Mouse (Mus musculus) forelimb bud, embryonic 11.5 days (tissue): Measurements from ENCODE around the gene Mettl23.
"Not testable (repeated sequence)": the region's sequence is repeated elsewhere in the genome, so short reads cannot be mapped to it uniquely, and the experiment has no call there.

Source experiments
- DNase-seq: peaks from one replicate; pipeline ENCODE4 v3.0.0-alpha.2; 2012; ENCODE audit warnings: low read depth, low spot score

Mettl23 gene

GRCm38 (mm10) chr11:116847187-116848085, 4.4 kb downstream of the Mettl23 start:
- no peak for DNase-seq

DNA sequence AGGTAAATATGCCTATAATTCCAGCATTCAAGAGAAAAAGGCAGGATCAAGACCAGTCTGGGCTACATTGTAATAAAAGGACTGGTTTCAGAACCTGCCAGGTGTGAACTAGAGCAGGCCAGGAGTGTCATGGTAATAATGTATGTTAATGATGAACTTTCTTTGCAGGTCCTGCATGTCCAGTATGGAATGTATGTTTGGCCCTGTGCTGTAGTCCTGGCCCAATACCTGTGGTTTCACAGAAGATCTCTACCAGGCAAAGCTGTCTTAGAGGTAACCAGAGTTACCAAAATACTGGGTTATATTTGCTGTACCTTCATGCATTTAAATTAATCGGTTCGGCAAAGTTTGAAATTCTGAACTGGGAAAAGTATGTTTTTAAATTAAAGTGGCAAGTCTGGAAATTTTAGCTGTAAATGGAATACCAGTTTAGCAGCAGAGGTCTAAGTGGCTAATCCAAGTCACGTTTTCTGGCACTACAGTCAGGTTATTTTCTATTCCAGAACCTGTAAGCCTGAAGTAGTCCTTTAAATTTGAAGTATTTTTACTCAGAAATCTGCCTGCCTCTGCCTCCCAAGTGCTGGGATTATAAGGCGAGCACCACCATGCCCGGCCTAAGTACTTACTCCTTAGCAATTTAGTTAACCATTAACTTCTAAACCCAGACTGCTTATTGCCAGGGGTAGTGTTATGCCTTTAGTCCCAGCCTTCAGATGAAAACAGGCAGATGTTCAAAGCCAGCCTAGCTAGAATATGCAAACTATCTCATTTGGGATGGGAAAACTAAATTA, 5.2 kb downstream of the Mettl23 start:
- no peak for DNase-seq

DNA sequence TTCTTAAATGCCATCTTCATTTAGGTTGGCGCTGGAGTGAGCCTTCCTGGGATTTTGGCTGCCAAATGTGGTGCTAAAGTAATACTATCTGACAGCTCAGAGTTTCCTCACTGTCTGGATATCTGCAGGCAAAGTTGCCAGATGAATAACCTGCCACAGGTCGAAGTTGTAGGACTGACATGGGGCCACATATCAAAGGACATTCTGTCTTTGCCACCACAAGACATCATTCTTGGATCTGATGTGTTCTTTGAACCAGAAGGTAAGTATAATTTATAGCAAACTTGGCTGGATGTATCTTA, 5.8 kb downstream of the Mettl23 start:
- not testable (repeated sequence) for DNase-seq

GRCm38 (mm10) chr11:116849587-116849986, 6.5 kb downstream of the Mettl23 start:
- no peak for DNase-seq

DNA sequence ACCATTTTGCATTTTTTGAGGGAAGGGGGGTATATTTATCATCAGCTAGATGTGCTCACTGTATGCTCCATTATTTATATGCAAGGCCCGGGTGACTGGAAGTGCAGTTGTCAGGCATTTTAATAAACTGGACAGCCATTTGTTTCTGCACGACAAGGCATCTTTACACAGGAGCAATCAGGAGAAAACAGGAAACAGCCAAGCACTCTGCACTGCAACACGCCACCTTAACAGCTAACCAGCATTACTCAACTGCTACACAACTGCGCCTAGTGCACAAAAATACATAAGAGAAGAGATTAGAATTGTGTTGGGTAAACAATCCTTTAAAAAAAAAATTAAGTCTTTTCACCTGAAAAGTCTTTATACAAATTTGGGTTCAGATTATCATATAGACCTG, 7.0 kb downstream of the Mettl23 start:
- DNase-seq = no peak

DNA sequence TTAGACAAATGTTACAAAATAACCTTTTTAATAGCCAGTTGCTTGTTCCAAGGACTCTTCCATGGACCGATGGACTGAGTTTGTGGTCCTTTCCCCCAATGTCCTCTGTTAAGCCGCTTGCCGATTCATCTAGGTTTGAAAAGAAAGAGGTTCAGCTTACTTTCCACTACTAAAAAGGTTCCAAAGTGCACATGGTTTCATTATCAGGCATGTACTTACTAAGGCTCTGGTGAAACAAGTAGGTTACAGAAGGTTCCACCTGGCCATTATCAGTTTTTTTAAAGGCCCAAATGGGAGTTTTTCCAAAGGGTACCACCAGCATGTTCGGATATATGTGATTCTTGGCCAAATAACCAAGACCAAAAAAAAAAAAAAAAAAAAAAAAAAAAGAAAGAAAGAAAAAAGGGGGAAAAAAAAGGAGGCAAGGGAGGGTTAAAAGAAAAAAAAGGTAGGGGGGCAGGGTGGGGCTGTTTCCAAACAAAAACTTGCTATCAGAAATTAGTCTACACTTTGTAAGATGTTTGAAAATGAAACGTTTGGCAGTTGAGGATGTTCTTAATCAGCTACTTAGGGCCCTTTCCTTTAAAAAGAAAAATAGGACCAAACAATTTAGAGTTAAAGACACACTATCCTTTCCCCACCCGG, 7.9 kb downstream of the Mettl23 start:
- DNase-seq = no peak

GRCm38 (mm10) chr11:116851576-116852290, 8.7 kb downstream of the Mettl23 start:
- DNase-seq = no peak

- DNase-seq = no peak
Observed at GRCm38 (mm10) chr11:116852291-116852890, 9.3 kb downstream of the Mettl23 start, which contains the start of gene Mfsd11. Gene Mfsd11 (plus strand): TSS chr11:116852440.

- DNase-seq = peak; percentile 95
Observed at GRCm38 (mm10) chr11:116852891-116853511, 9.9 kb downstream of the Mettl23 start, which contains the start of gene Srsf2. Gene Srsf2 (minus strand): TSS chr11:116853094.

DNA sequence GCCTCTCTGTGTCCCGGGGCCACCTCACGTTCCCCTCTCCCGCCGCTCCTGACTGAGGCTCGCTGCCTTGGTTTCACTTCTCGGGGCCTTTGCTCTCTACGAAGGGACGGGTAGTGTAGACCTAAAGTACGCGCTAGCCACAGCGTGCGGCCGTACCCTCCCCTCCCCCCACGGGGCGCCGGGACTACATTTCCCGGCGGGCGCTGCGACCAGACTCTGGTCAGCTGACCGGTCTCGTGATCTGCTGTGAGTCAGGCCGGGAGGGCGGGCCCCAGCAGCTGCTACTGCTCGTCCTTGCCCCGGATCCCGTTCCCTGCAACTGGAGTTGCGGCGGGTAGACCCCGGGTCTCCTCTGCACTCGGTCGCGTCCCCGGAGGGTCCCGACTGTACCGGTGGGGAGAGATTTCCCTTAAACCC, 10.4 kb downstream of the Mettl23 start:
- peak; percentile 92 for DNase-seq

DNA sequence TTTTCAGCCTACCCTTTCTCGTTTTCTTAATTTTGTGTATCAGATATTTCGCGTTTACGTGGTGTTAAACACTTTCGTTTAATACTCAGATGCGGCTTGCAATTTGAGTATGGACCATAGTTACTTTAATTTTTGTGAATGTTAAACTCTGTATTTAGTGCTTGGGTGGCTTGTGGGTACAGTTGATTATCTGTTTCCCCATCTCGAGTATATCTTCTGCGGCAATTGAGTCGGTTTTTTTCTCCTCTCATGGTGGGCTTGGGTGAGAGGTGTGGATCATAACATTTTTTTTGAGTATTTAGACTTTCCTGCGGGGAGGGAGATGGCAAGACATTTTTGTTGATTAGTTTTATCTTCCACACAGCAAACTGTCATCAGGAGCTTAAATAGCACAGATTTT, 11.2 kb downstream of the Mettl23 start:
- no peak for DNase-seq

DNA sequence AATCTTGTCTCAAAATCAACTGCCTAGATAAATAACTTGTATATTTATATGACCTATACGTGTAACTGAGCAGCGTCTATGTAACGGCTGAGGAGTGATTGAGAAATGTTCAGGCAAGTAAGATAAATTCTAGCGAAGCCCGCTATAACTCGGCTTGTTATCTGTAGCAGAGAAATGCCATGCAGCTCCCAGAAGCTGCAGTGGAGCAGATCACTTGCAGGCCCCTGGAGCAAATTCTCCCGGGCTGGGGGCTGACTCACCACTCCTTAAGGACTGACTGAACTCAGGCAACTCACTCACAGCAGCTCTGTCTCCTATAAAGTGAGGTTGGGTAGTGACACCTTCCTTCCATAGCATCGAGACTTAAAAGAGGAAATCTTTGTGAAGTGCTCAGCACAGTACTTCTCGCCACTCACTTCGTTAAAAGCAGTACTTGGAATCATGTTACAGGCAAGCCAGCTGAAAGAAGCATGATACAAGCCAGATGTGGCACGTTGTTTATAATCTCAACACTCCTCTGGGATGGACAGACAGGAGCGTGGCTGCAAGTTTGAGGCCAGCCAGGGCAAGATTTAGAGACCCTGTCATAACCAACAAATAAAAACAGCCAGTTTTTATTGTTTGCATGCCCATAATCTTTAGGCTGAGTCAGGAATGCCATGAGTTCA, 14.2 kb downstream of the Mettl23 start:
- DNase-seq = peak; percentile 44

DNA sequence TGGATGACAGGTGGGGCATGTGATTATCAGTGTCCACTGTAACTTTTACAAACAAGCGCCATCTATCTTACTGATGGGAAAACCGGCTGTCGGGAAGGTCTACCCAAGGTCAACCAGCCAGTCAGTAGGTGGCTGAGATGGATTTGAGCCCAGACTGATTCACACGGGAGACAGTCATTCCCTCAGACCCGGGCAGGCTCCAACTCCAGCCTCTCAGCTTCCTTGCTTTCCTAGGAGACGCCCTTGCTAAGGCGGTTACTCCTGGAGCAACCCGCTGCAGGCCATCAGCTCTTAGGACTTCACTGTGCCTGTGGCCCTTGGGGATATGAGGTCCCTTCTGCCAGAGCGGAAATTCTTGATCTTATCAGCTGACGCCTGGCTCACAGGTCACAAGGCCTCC, 21.4 kb downstream of the Mettl23 start:
- no peak for DNase-seq

DNA sequence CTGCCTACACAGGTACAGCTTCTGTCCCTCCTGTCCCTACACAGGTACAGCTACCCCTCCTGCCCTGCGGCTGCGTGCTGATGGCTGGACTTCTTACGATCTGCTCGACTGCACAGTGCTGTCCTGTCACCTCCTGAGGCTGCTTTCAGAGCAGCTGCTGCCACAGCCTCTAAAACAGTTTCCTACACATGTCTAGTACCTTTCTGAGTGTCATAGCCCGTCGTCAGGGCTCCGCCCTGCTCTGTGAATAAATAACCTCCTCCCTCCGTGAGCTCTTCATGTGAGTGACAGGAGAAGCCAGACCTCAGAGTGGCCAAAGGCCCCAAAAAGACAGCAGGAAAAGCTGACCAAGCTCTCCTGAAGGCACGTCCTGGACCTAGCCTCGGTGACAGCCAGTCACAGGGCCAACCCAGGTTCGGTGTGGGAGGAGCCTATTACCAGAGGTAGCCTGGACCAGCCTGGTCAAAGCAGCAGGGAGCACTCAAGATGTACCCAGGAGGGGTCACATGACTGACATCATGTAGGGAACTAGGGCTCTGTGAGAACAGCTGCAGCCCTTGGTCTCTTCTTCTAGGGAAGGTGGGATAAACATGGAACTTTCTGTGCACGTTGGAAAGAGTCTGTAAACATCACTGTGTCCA, 23.0 kb downstream of the Mettl23 start:
- DNase-seq = no peak

GRCm38 (mm10) chr11:116868129-116868528, 25.1 kb downstream of the Mettl23 start:
- DNase-seq = no peak

GRCm38 (mm10) chr11:116869223-116869622, 26.1 kb downstream of the Mettl23 start:
- no peak for DNase-seq

GRCm38 (mm10) chr11:116869641-116870040, 26.6 kb downstream of the Mettl23 start:
- DNase-seq = no peak

DNA sequence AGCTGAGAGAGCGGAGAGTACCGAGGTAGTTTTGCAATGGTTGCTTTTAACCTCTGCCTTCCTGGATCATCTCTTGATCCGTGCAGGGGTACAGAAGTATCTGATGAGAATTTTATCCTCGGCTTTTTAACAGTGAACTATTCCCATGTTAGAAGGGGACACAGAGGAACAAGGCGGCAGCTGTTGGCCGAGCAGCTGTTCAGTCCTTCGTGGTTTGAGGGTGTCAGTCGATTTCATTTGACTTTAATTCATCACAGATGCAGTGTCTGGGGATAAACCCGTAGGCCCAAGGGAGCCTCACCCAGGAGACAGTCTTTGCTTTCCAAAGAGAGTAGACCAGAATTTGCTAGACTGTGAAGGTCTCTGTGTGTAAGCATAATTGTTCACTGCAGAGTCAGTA, 28.5 kb downstream of the Mettl23 start:
- no peak for DNase-seq

DNA sequence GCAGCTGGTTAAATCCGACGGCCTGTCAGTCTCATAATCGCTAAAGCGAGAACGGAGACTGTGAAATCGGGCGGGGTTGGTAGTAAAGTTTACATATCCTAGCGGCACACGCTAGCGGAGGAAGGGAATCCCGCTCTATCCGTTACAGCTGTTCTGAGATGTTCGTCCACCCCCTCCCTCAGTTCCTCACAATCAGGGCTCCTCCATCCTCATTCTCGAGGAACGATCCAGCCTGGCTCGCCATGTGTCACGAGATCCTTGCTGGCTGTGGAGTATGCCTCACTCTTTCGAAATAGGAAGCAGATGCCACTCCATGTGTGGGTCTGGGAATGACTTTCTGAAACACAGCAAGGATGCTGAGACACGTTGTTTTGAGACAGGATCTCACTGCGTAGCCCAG, 30.9 kb downstream of the Mettl23 start:
- no peak for DNase-seq

GRCm38 (mm10) chr11:116878454-116878853, 35.4 kb downstream of the Mettl23 start:
- no peak for DNase-seq
